Mouse (Mus musculus) liver, adult 10 weeks (tissue): ENCODE results near the gene Agk. TPM values are rescaled to one million over a fixed set of nuclear protein-coding genes. Genes with fewer than 3 reads are reported as not detected.

Experiments
- polyA plus RNA-seq: library from polyadenylated mRNA; stranded (reverse); fragments of 350-450 nt; fragmentation: Illumina TruSeq; extraction: RNeasy Lipid Tissue Mini Kit (QIAGEN cat#74804); gene quantifications from one replicate; pipeline ENCODE4 v1.2.3, GENCODE M21; 2014; ENCODE audit warnings: low read depth, low replicate concordance

Gene Agk
- 5.5 TPM for polyA plus RNA-seq

DNA sequence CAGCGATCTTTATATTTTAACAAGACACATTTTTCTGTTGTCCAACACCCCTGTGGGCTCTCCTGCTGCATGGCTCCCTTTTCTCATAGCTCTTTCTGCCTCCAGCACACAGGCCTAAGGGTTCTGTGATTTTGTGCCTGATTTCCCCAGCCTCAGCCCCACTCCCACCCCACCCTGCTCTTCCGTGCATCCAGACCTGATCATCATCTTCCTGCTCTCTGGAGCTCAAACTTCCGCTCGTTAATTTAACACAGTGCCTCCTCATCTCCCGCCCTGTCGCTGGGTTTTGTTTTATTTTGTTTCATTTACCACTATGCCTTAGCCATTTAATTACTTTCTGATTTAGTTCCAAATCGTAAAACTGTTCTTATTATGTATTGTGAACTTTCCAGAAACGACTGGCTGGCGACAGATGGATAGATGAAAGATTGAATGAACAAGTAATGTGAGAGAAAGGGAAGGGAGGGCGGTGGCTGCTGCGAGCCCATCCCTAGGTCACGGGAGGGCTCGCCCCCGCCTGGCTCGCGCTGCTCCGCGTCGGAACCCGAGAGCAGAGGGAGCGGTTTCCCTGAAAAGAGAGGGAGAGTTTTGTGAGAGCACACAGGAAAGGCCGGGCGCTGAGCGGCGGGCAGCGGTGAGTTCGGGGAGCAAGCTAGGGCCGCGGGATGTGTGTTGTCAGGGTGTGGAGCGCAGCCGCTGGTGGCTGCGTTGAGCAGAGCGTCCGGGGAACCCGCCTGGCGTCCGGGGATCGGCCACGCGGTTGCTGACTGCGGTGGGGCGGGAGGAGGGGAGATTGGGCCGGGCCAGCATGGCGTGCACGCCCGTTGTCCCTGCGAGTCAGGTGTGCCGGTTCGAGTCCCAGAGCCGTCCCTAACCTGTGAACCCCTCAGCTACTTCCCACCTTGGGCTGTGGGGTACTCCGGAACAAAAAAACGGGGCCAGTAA is at the start of gene Agk:
TSS of gene Agk (plus strand) at position 276 of the 945 bp plus-strand sequence.

DNA sequence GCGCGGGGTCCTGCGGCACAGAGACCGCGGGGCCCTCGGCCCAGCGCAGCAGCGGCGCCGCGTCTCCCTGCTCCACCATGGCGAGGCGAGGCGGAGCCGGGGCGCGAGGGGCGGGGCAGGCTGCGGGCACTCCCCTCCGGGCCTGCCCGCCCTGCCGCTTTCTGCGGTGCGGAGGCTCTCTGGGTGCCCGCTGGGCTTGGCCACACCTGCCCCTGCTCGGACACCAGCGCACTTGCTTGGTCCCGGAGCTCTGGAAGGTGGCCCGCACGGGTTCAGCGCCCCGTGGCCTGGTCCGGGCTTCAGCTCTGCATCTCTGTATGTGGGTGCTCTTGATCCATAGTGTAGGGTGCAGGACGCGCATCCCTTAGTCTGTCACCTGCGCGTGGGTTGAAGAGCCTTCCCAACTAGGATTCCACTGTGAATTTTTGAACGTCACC is 111.1 kb downstream of the Agk start, which contains the start of gene E330009J07Rik:
TSS of gene E330009J07Rik (minus strand) at position 89 of the 437 bp plus-strand sequence.

DNA sequence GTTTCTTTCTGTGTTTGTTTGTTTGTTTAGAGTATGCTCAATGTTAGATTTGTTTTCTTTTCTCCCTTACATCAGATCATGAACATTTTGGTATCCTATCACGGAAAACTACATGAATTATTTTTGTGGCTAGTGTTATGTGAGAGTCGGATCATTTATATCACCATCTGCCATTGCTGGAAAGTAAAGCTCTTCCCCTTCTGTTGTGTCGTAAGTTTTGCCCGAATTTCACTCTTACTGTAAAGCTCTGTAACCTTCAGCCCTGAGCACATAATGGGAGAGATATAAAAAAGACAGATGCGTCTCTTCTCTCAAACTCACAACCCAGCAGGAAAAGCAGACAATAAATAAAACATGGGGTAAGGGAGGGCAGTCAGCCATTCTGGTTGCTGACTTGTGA is 114.0 kb downstream of the Agk start, which contains the start of gene Wee2:
TSS of gene Wee2 (plus strand) at position 153 of the 400 bp plus-strand sequence.

Other genes starting within 250 kb of the Agk start
- gene E330009J07Rik, start 111.0 kb downstream of the Agk start, polyA plus RNA-seq, result 6.8 TPM
- gene Wee2, start 113.9 kb downstream of the Agk start, polyA plus RNA-seq, result not detected
- 86.3 TPM for gene Ssbp1, start 146.2 kb downstream of the Agk start, polyA plus RNA-seq
- not detected for gene Tas2r137, start 166.1 kb downstream of the Agk start, polyA plus RNA-seq
- gene Tas2r108, start 168.4 kb downstream of the Agk start, polyA plus RNA-seq, result not detected
- not detected for gene Prss37, start 194.3 kb downstream of the Agk start, polyA plus RNA-seq
- gene Olfr461, start 229.9 kb downstream of the Agk start, polyA plus RNA-seq, result not detected
- not detected for gene Olfr460, start 244.3 kb downstream of the Agk start, polyA plus RNA-seq